Comparison of ENCODE assay signal across 28 mouse cellular contexts in the genomic region with DNA sequence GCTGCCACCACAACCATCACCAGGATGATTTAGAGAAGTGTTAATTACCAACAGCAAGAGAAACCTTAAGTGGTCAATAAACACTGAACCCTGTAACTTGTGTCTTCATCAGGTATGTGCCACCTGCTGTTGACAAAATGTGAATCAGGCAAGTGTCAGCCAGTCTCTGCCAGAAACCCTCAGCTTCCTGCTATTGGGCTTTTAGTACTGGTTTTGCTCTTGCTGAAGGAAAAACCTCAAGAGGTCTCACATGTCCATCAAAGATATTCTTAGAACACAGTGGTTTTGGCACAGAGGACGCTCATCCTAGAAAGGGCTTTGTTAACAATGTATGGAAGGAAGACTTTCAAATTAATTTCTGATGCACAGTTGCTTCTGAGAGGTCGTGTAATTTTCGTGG.
A peak's percentile ranks its signal among the peaks of the same experiment; 100 is the strongest.
DNase-seq lines count a peak whose midpoint lies in the region; ATAC-seq and TF ChIP-seq lines count a peak whose summit lies in the region.
"Had no signal": no experiment of that assay in that cellular context is flagged by ENCODE, and none has a peak within 500 bp of the region (broad histone marks: within the 10 kb centered on the region; RNA-seq: fewer than 3 reads in every experiment).

No protein-coding gene starts in this region.

- H3K4me1 ChIP-seq in embryonic facial prominence, embryonic 14.5 days (ENCODE audit: control insufficient read depth, insufficient read depth, low read length), result no peaks in the 10 kb centered on the region
- no peaks in the 10 kb centered on the region for H3K4me1 ChIP-seq in embryonic facial prominence, embryonic 10.5 days
- no peaks in the 10 kb centered on the region for H3K4me1 ChIP-seq in midbrain, embryonic 13.5 days (replicated peaks)
- no peaks in the 10 kb centered on the region for H3K4me1 ChIP-seq in cerebellum, adult 2 months (ENCODE audit: control insufficient read depth, insufficient read depth, low read length)
- H3K4me1 ChIP-seq: embryonic facial prominence, embryonic 12.5 days; forebrain, embryonic 10.5 days; forebrain, embryonic 13.5 days; heart, embryonic 12.5 days; heart, embryonic 15.5 days; hindbrain, embryonic 15.5 days had no signal

- no peak overlapping the region for H3K27ac ChIP-seq in embryonic facial prominence, embryonic 14.5 days (replicated peaks; ENCODE audit: low read depth, low read length)
- no peak overlapping the region for H3K27ac ChIP-seq in embryonic facial prominence, embryonic 10.5 days (replicated peaks)
- H3K27ac ChIP-seq in midbrain, embryonic 13.5 days, result no peak overlapping the region
- H3K27ac ChIP-seq in cerebellum, adult 2 months (ENCODE audit: insufficient read depth, low read length), result no peak overlapping the region
- H3K27ac ChIP-seq: embryonic facial prominence, embryonic 12.5 days; forebrain, embryonic 10.5 days; forebrain, embryonic 13.5 days; gastrocnemius, adult 2 months; heart, embryonic 15.5 days; hindbrain, embryonic 15.5 days had no signal

- no peaks in the 10 kb centered on the region for H3K9me3 ChIP-seq in embryonic facial prominence, embryonic 14.5 days (ENCODE audit: control insufficient read depth, low read length)
- no peaks in the 10 kb centered on the region for H3K9me3 ChIP-seq in embryonic facial prominence, embryonic 10.5 days
- no peaks in the 10 kb centered on the region for H3K9me3 ChIP-seq in midbrain, embryonic 13.5 days
- H3K9me3 ChIP-seq: embryonic facial prominence, embryonic 12.5 days; forebrain, embryonic 10.5 days; forebrain, embryonic 13.5 days; heart, embryonic 12.5 days; heart, embryonic 15.5 days; hindbrain, embryonic 15.5 days had no signal

- peak; percentile 36 for DNase-seq in embryonic facial prominence, embryonic 14.5 days (ENCODE audit: low spot score)
- no peak for DNase-seq in embryonic facial prominence, embryonic 10.5 days (ENCODE audit: low spot score)
- DNase-seq in 3T3-L1 (ENCODE audit: low read depth, low spot score), result peak; percentile 28
- peak; percentile 5 for DNase-seq in NIH3T3 (ENCODE audit: low read depth)
- DNase-seq in cerebellum, adult 2 months, result no peak
- DNase-seq: adrenal gland, adult 2 months; adrenal gland, postnatal 14 days; cerebellum, adult 11 months; cerebellum, adult 8-10 months; cerebellum, postnatal 10 days; cerebellum, postnatal 36 days; gastrocnemius, adult 2 months; gastrocnemius, postnatal 25 days; heart, adult 18-20 months; heart, postnatal 10 days; heart, postnatal 36 days had no signal

- no peaks in the 10 kb centered on the region for H3K36me3 ChIP-seq in embryonic facial prominence, embryonic 14.5 days (ENCODE audit: control insufficient read depth, insufficient read depth, low read length)
- H3K36me3 ChIP-seq in embryonic facial prominence, embryonic 10.5 days (replicated peaks), result no peaks in the 10 kb centered on the region
- H3K36me3 ChIP-seq in midbrain, embryonic 13.5 days, result no peaks in the 10 kb centered on the region
- H3K36me3 ChIP-seq: embryonic facial prominence, embryonic 12.5 days; forebrain, embryonic 10.5 days; heart, embryonic 12.5 days; heart, embryonic 15.5 days; hindbrain, embryonic 15.5 days had no signal

- no peak for ATAC-seq in embryonic facial prominence, embryonic 14.5 days (ENCODE audit: low read depth)
- 0 out of 2 replicates have a peak, but pooled peaks have one; percentile 23 for ATAC-seq in megakaryocyte progenitor cell, adult 5-6 weeks (replicated peaks; ENCODE audit: poor library complexity)
- no peak for ATAC-seq in midbrain, embryonic 13.5 days
- no peak for ATAC-seq in erythroblast, adult 5-6 weeks (replicated peaks; ENCODE audit: low FRiP score, poor library complexity, severe bottlenecking)
- ATAC-seq: CD4-positive, CD25-positive, alpha-beta regulatory T cell, adult 4 months; forebrain, embryonic 13.5 days; forebrain, embryonic 16.5 days; intestine, postnatal 0 days had no signal

- no peak overlapping the region for H3K4me2 ChIP-seq in embryonic facial prominence, embryonic 14.5 days (ENCODE audit: low read depth, low read length)
- H3K4me2 ChIP-seq in midbrain, embryonic 13.5 days (replicated peaks), result no peak overlapping the region
- H3K4me2 ChIP-seq: embryonic facial prominence, embryonic 12.5 days; forebrain, embryonic 13.5 days; heart, embryonic 12.5 days; heart, embryonic 15.5 days; hindbrain, embryonic 15.5 days had no signal

- no peak overlapping the region for H3K4me3 ChIP-seq in embryonic facial prominence, embryonic 14.5 days (ENCODE audit: low read depth, low read length)
- no peak overlapping the region for H3K4me3 ChIP-seq in embryonic facial prominence, embryonic 10.5 days
- H3K4me3 ChIP-seq in midbrain, embryonic 13.5 days (replicated peaks), result no peak overlapping the region
- no peak overlapping the region for H3K4me3 ChIP-seq in cerebellum, adult 2 months (replicated peaks; ENCODE audit: insufficient read depth, low read depth, low read length)
- H3K4me3 ChIP-seq: embryonic facial prominence, embryonic 12.5 days; forebrain, embryonic 10.5 days; forebrain, embryonic 13.5 days; gastrocnemius, adult 2 months; heart, embryonic 12.5 days; heart, embryonic 15.5 days; hindbrain, embryonic 15.5 days had no signal

- H3K27me3 ChIP-seq in embryonic facial prominence, embryonic 14.5 days (replicated peaks; ENCODE audit: control insufficient read depth, insufficient read depth, low read length), result no peaks in the 10 kb centered on the region
- no peaks in the 10 kb centered on the region for H3K27me3 ChIP-seq in embryonic facial prominence, embryonic 10.5 days (replicated peaks; ENCODE audit: low read depth, poor library complexity, severe bottlenecking)
- H3K27me3 ChIP-seq in midbrain, embryonic 13.5 days, result no peaks in the 10 kb centered on the region
- H3K27me3 ChIP-seq in cerebellum, adult 2 months (ENCODE audit: control insufficient read depth, insufficient read depth, low read length), result no peaks in the 10 kb centered on the region
- H3K27me3 ChIP-seq: embryonic facial prominence, embryonic 12.5 days; forebrain, embryonic 13.5 days; heart, embryonic 12.5 days; heart, embryonic 15.5 days; hindbrain, embryonic 15.5 days had no signal

- H3K9ac ChIP-seq in embryonic facial prominence, embryonic 14.5 days (ENCODE audit: low read depth, low read length), result no peak overlapping the region
- no peak overlapping the region for H3K9ac ChIP-seq in midbrain, embryonic 13.5 days (replicated peaks)
- H3K9ac ChIP-seq: embryonic facial prominence, embryonic 12.5 days; forebrain, embryonic 13.5 days; heart, embryonic 12.5 days; heart, embryonic 15.5 days; hindbrain, embryonic 15.5 days had no signal

- TF ChIP-seq CTCF in cerebellum, adult 2 months (IDR thresholded peaks at IDR 0.05; ENCODE audit: borderline replicate concordance, insufficient read depth, low read depth, low read length), result no peak

- TF ChIP-seq POLR2A in cerebellum, adult 2 months (IDR thresholded peaks at IDR 0.05; ENCODE audit: borderline replicate concordance, insufficient read depth, low read length), result no peak

- 59% methylated on average over 3 of the region's 3 CpGs for WGBS in embryonic facial prominence, embryonic 14.5 days
- 70% methylated on average over 3 of the region's 3 CpGs for WGBS in embryonic facial prominence, embryonic 10.5 days
- 74% methylated on average over 3 of the region's 3 CpGs for WGBS in midbrain, embryonic 13.5 days
- 61% methylated on average over 3 of the region's 3 CpGs for WGBS in cerebellum, adult 2 months

Comparison
In these comparisons a context has a peak if more than half of its experiments do, and no peak if none do; other contexts are left out.
1. DNase-seq: peak in embryonic facial prominence, embryonic 14.5 days (single experiment), 3T3-L1 (single experiment) and NIH3T3 (single experiment); none in embryonic facial prominence, embryonic 10.5 days (single experiment) and cerebellum, adult 2 months (0 of 2).